Mouse (Mus musculus) cortical plate, adult 2 months (tissue): ENCODE measurements around the gene Vmn1r226. TPM values are rescaled to one million over a fixed set of nuclear protein-coding genes. Genes with fewer than 3 reads are reported as not detected.

Source experiments
- H3K27ac ChIP-seq: fragments of 200-500 bp; 2 replicates; pipeline ENCODE4 v1.5.1; 2012; ENCODE audit warnings: low read length, control low read depth, inconsistent platforms; ENCODE audit not compliant: insufficient read depth
- H3K4me1 ChIP-seq: fragments of 200-500 bp; 2 replicates; pipeline ENCODE4 v1.6.1; 2011; ENCODE audit warnings: low read length; ENCODE audit not compliant: control insufficient read depth, insufficient read depth
- H3K4me3 ChIP-seq: fragments of 200-500 bp; 2 replicates; pipeline ENCODE4 v1.5.1; 2011; ENCODE audit warnings: mild to moderate bottlenecking, low read length, control low read depth; ENCODE audit not compliant: insufficient read depth
- CTCF ChIP-seq: fragments of 200-500 bp; IDR thresholded peaks from 2 replicates; pipeline ENCODE4 v1.5.1; 2011; ENCODE audit warnings: mild to moderate bottlenecking, control low read depth, low read length; ENCODE audit not compliant: insufficient read depth; ENCODE audit errors: extremely low read depth
- POLR2A ChIP-seq: fragments of 200-500 bp; IDR thresholded peaks from 2 replicates; pipeline ENCODE4 v1.6.1; 2011; ENCODE audit warnings: mild to moderate bottlenecking, low read length, control low read depth; ENCODE audit not compliant: insufficient read depth; ENCODE audit errors: extremely low read depth
- polyA plus RNA-seq: library from polyadenylated mRNA; depleted of rRNA; stranded (reverse); fragments of >200 nt; gene quantifications from 2 replicates; pipeline ENCODE4 v1.2.3, GENCODE M21; 2012; rRNA removed

Vmn1r226 gene
- polyA plus RNA-seq, result not detected in 2 replicates

DNA sequence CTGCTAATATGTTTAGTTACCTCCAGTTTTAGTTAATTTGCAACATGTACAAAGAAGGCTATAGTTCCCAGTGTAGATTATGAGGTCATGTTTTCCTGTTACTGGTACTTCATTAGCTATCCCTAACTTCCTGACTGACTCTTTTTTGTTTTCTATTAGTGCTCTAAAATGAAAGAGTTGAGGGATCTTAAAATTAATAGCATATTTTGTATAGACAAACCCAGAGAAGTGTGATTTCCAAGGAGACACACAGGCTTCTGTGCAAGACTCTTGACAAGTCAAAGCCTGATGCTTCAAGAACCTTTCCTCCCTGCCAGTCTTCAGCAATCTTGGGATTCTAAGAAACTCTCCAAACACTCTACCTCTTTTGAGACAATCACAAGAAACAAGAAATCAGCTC is at the start of gene Vmn1r226:
Gene Vmn1r226, plus strand, starts transcription at position 301 of the 400 bp plus-strand sequence.
- Histone ChIP-seq H3K27ac (no peak within 1 kb of the TSS), H3K4me1 (no peaks in the 10 kb centered on the region), H3K4me3 (no peak within 1 kb of the TSS)
- no peak for TF ChIP-seq POLR2A
- TF ChIP-seq CTCF, result no peak

DNA sequence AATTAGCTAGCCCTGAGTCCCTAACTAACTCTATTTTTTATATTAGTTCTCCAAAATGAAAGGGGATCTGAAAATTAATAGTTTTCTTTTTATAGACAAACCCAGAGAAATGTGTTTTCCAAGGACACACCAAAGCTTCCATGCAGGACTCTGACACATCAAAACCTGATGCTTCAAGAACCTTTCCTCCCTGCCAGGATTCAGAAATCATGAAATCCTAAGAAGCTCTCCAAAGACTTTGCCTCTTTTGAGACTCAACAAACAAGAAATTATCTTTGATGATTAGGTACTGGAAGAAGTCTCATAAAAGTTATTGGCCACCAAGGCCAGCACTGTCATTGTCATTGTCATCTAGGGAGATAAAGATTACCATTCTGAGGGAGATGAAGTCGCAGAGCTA is 46.9 kb downstream of the Vmn1r226 start, which contains the start of gene Vmn1r227:
Gene Vmn1r227, plus strand, starts transcription at position 301 of the 400 bp plus-strand sequence.
- Histone ChIP-seq H3K4me3 (no peak within 1 kb of the TSS), H3K27ac (no peak within 1 kb of the TSS), H3K4me1 (no peaks in the 10 kb centered on the region)
- TF ChIP-seq POLR2A (no peak), CTCF (no peak)

Other genes starting within 250 kb of the Vmn1r226 start
- not detected in 2 replicates for gene Vmn2r108, start 201.5 kb upstream of the Vmn1r226 start, polyA plus RNA-seq
- gene Vmn1r225, start 184.7 kb upstream of the Vmn1r226 start, polyA plus RNA-seq, result not detected in 2 replicates
- gene Vmn2r109, start 118.1 kb upstream of the Vmn1r226 start, polyA plus RNA-seq, result not detected in 2 replicates
- gene Vmn2r110, start 86.4 kb upstream of the Vmn1r226 start, polyA plus RNA-seq, result not detected in 2 replicates
- gene Fpr-rs3, start 58.0 kb upstream of the Vmn1r226 start, polyA plus RNA-seq, result not detected in 2 replicates
- not detected in 2 replicates for gene Vmn1r227, start 47.0 kb downstream of the Vmn1r226 start, polyA plus RNA-seq
- gene Vmn1r228, start 103.3 kb downstream of the Vmn1r226 start, polyA plus RNA-seq, result not detected in 2 replicates
- not detected in 2 replicates for gene Vmn1r229, start 128.7 kb downstream of the Vmn1r226 start, polyA plus RNA-seq
- not detected in 2 replicates for gene Vmn1r230, start 157.6 kb downstream of the Vmn1r226 start, polyA plus RNA-seq
- gene Vmn1r231, start 222.2 kb downstream of the Vmn1r226 start, polyA plus RNA-seq, result not detected in 2 replicates
- gene Vmn1r232, start 236.9 kb downstream of the Vmn1r226 start, polyA plus RNA-seq, result not detected in 2 replicates